Mouse (Mus musculus): ENCODE data around the gene Cux2.

The Cux2 gene

GRCm38 (mm10) chr5:122017778-122018177 lies 32.1 kb downstream of the Cux2 start:
- in situ Hi-C loops (cut with MboI; ENCODE audit: low sequenced_read_pairs) = no loop called here

- in situ Hi-C loops (cut with MboI; ENCODE audit: low sequenced_read_pairs) = no loop called here
Measured at GRCm38 (mm10) chr5:122017269-122017668, 32.6 kb downstream of the Cux2 start.

GRCm38 (mm10) chr5:122016744-122017143 lies 33.2 kb downstream of the Cux2 start:
- in situ Hi-C loops (cut with MboI; ENCODE audit: low sequenced_read_pairs) = no loop called here

GRCm38 (mm10) chr5:122015149-122015548 lies 34.8 kb downstream of the Cux2 start:
- in situ Hi-C loops (cut with MboI; ENCODE audit: low sequenced_read_pairs) = no loop called here

GRCm38 (mm10) chr5:122014671-122015070 lies 35.2 kb downstream of the Cux2 start:
- in situ Hi-C loops (cut with MboI; ENCODE audit: low sequenced_read_pairs) = no loop called here

GRCm38 (mm10) chr5:122011289-122011688 lies 38.6 kb downstream of the Cux2 start:
- in situ Hi-C loops (cut with MboI; ENCODE audit: low sequenced_read_pairs) = no loop called here

- in situ Hi-C loops (cut with MboI; ENCODE audit: low sequenced_read_pairs) = no loop called here
Measured at GRCm38 (mm10) chr5:122007946-122008441, 41.9 kb downstream of the Cux2 start.

GRCm38 (mm10) chr5:122003460-122003859 lies 46.4 kb downstream of the Cux2 start:
- in situ Hi-C loops (cut with MboI; ENCODE audit: low sequenced_read_pairs) = no loop called here

GRCm38 (mm10) chr5:122002148-122002547 lies 47.8 kb downstream of the Cux2 start:
- in situ Hi-C loops (cut with MboI; ENCODE audit: low sequenced_read_pairs) = no loop called here

- in situ Hi-C loops (cut with MboI; ENCODE audit: low sequenced_read_pairs) = no loop called here
Measured at GRCm38 (mm10) chr5:122001311-122001710, 48.6 kb downstream of the Cux2 start.

- in situ Hi-C loops (cut with MboI; ENCODE audit: low sequenced_read_pairs) = no loop called here
Measured at GRCm38 (mm10) chr5:122000381-122000780, 49.5 kb downstream of the Cux2 start.

GRCm38 (mm10) chr5:121998981-121999795 lies 50.7 kb downstream of the Cux2 start:
- in situ Hi-C loops (cut with MboI; ENCODE audit: low sequenced_read_pairs) = no loop called here

- in situ Hi-C loops (cut with MboI; ENCODE audit: low sequenced_read_pairs) = no loop called here
Measured at GRCm38 (mm10) chr5:121998281-121998680, 51.6 kb downstream of the Cux2 start.

GRCm38 (mm10) chr5:121996701-121997100 lies 53.2 kb downstream of the Cux2 start:
- in situ Hi-C loops (cut with MboI; ENCODE audit: low sequenced_read_pairs) = no loop called here

GRCm38 (mm10) chr5:121994808-121995207 lies 55.1 kb downstream of the Cux2 start:
- in situ Hi-C loops (cut with MboI; ENCODE audit: low sequenced_read_pairs) = no loop called here

GRCm38 (mm10) chr5:121991914-121992313 lies 58.0 kb downstream of the Cux2 start:
- in situ Hi-C loops (cut with MboI; ENCODE audit: low sequenced_read_pairs) = no loop called here

- in situ Hi-C loops (cut with MboI; ENCODE audit: low sequenced_read_pairs) = no loop called here
Measured at GRCm38 (mm10) chr5:121985855-121986254, 64.0 kb downstream of the Cux2 start.

GRCm38 (mm10) chr5:121981650-121982131 lies 68.2 kb downstream of the Cux2 start:
- in situ Hi-C loops (cut with MboI; ENCODE audit: low sequenced_read_pairs) = no loop called here

- in situ Hi-C loops (cut with MboI; ENCODE audit: low sequenced_read_pairs) = no loop called here
Measured at GRCm38 (mm10) chr5:121976331-121976730, 73.6 kb downstream of the Cux2 start.

- in situ Hi-C loops (cut with MboI; ENCODE audit: low sequenced_read_pairs) = no loop called here
Measured at GRCm38 (mm10) chr5:121973541-121973940, 76.4 kb downstream of the Cux2 start.

- in situ Hi-C loops (cut with MboI; ENCODE audit: low sequenced_read_pairs) = no loop called here
Measured at GRCm38 (mm10) chr5:121972680-121973192, 77.2 kb downstream of the Cux2 start.

GRCm38 (mm10) chr5:121968999-121969398 lies 80.9 kb downstream of the Cux2 start:
- in situ Hi-C loops (cut with MboI; ENCODE audit: low sequenced_read_pairs) = no loop called here

Measured in CH12F3 (cell line).